Mouse (Mus musculus) spleen, adult 2 months (tissue): ENCODE data around the gene Dtnb.

Experiments used
- CTCF ChIP-seq: fragments of 200-500 bp; IDR thresholded peaks from 2 replicates; pipeline ENCODE4 v1.5.1; 2011; ENCODE audit warnings: mild to moderate bottlenecking, inconsistent platforms; ENCODE audit not compliant: insufficient read depth, insufficient read length, insufficient replicate concordance; ENCODE audit errors: extremely low read depth
- POLR2A ChIP-seq: fragments of 200-500 bp; IDR thresholded peaks from 2 replicates; pipeline ENCODE4 v1.6.1; 2011; ENCODE audit warnings: low read depth, low read length, inconsistent platforms

- no peak for TF ChIP-seq CTCF
- no peak for TF ChIP-seq POLR2A
Observed at GRCm38 (mm10) chr12:3767360-3767759, 195.2 kb downstream of the Dtnb start.
